Mouse (Mus musculus): ENCODE data around the gene Rab5if.

DNA sequence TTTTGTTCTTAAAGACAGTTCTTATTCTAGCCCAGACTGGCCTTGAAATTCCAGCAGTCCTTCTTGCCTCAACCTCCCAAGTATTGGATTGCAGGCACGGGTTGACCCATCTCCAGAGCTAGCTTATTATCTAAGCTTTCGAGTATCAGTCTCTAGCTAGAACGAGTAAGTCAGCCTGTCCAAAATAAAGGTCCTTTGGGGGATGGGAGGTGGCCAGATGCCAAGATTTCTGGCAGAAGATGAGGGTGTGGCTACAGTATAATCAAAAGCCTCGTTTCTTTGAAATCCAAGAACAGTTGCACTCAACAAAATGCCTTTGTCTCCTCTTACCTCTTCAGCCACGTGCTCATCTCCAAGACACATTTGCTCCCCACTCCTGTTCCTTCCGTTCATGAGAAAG lies 7.6 kb downstream of the Rab5if start:
- TF ChIP-seq GATA1 (IDR thresholded peaks at IDR 0.05; ENCODE audit: low read length) = no peak
- no peak for TF ChIP-seq TAL1 (IDR thresholded peaks at IDR 0.05; ENCODE audit: low read length)

Measured in erythroblast, embryonic 14.5 days (primary cell).